Mouse (Mus musculus): ENCODE results near the gene Tpo. TPM values are rescaled to one million over a fixed set of nuclear protein-coding genes. Genes with fewer than 3 reads are reported as not detected.

Tpo gene
- not detected for total RNA-seq (2021)
- long read RNA-seq, experiment 1, result 0 reads
- long read RNA-seq, experiment 2, result 0 reads

DNA sequence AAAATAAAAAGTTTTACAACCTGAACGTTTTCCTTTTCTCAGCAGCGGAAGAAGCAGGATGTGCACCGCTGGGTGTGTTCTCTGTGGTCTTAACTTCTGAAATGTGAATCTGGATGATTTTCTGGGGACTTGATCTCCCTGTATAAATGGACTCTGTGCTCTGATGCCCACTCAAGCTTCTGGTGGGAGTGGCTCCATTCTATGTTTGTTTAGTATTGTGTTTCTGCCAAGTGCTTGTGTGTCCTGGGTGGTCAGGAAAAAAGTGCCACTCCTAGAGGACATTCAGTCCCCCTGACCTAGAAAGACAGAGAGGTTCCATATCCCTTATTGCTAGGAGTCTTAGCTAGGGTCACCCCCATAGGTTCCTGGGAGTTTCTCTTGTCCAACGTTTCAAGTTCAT, at the start of gene Tpo:
Gene Tpo (minus strand): TSS at position 101 of the 400 bp plus-strand sequence.
- no peak for DNase-seq

- DNase-seq, result peak; percentile 19
These were observed 49.3 kb upstream of the Tpo start for GRCm38 (mm10) chr12:30181721-30182120.

- DNase-seq, result no peak
These were observed 47.2 kb upstream of the Tpo start for GRCm38 (mm10) chr12:30179623-30180022.

GRCm38 (mm10) chr12:30177966-30178365, 45.5 kb upstream of the Tpo start:
- DNase-seq, result no peak

DNA sequence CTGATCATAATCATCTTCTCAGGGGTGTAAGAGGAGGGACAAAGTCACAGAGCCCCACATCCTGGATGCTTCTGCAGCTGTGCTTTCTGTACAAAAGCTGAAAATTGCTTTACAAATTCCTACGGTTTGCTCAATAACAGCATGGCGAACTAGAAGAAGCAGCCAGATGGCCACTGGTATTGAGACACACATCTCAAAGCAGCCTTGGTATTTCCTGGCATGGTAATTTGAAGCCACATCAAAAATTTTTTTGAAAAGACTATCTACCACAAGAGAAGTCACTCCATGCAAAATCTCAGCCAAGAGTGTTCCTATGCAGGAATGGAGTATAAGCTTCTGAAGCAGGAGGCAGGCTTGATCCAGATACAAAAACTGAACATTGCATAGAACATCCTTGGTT, 45.1 kb upstream of the Tpo start:
- DNase-seq, result no peak

DNA sequence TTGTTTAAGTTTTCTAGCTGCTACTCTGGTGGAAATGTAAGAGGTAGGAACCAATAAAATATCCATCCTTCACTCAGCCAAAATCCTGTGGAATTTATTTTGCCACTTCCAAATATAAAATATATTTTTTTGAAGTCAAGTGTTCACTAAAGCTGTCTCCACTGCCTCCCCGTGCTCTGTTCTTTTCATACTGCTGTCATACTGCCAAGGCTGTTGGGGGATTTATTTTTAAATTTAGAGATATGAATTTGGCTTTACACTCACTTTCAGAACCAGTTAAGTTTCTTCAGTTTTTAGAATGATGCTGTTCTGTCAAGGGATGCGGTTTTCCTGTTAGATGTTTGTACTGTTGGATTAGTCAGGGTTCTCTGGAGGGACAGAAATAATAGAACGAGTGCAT, 36.1 kb upstream of the Tpo start:
- no peak for DNase-seq

GRCm38 (mm10) chr12:30164538-30164937, 32.1 kb upstream of the Tpo start:
- DNase-seq, result no peak

- no peak for DNase-seq
These were observed 31.6 kb upstream of the Tpo start for GRCm38 (mm10) chr12:30164005-30164404.

GRCm38 (mm10) chr12:30161731-30162406, 29.4 kb upstream of the Tpo start:
- DNase-seq, result no peak

DNA sequence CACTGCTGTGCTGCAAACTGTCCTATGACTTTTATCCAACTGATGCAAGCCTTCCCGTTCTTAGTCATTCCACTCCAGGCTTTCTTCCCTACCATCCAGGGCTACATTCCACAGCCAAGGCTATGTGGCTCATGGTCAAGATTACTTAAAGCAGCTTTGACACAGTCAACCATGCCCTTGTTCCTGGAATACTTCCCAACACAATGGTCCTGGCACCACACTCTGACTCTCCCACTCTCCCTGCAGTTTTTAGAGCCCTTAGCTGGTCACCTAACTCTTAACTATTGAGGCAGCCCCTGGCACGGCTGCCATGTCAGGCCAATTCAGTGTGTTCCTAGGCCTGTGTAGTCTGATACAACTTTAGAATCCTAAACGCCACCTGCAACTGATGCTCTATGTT, 28.1 kb upstream of the Tpo start:
- peak; percentile 70 for DNase-seq

- DNase-seq, result no peak
These were observed 27.4 kb upstream of the Tpo start for GRCm38 (mm10) chr12:30159788-30160187.

DNA sequence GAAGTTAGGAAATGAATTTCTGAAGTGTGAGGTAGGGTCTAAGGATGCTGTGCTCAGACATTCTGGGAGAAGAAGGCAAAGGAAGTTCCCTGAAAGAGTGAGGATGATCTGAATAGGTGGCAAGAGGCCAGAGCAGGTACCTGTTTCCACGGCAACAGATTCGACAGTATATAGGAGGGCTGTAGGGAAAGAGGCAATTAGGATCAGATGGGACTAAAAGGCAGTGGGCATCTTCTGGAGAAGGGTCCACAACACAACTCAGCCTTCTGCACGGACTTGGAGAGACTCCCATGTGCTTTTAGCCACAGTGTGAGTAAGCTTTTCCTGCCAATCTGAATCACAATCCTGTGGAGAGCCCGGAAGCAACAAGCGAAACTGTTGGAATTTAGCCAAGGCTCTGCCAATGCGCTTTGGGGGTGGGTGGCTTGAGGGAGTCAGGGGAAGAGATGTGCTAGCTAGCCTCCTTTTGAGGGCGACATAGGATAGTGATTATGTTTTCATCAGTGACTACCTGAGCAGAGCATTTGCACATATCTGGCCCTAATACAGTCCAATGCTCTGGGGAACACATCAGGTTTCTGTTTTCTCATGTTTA, 21.8 kb upstream of the Tpo start:
- no peak for DNase-seq

DNA sequence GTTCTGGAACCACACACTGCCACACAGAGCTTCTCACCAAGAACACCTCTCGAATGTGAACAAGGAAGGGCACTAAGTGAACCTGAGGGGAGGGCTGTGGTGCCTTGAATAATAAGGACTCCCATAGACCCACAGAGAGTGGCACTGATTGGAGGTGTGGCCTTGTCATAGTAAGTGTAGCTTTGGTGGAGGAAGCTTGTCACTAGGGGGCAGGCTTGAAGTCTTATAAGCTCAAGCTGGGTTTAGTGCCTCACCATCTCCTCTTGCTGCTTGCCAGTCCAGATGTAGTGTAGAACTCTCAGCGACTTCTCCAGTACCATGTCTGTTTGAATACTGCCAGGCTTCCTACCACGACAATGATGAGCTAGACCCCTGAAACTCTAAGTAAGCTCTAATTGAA, 9.7 kb upstream of the Tpo start:
- peak; percentile 72 for DNase-seq

GRCm38 (mm10) chr12:30129411-30129716, 3.1 kb downstream of the Tpo start:
- no peak for DNase-seq

- peak; percentile 83 for DNase-seq
These were observed 3.6 kb downstream of the Tpo start for GRCm38 (mm10) chr12:30128561-30129410.

DNA sequence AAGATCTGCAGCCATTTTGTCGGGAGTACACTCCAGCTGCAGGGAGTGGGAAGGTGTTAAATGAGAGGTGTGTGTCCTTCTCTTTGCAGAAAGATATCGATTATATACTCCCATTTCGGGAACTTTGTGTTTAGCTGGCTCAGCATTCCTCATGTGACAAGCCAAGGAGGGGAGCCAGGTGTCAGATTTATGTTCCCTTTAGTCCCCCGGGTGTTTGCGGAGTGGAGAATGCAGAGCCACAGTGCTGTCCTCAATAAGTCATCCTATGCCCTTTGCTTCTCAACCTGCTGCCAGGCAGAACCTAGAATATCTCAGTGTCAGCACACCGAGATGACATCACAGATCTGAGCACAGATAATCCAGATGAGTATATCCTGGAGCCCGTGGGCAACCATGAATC, 10.1 kb downstream of the Tpo start:
- no peak for DNase-seq

- no peak for DNase-seq
These were observed 20.2 kb downstream of the Tpo start for GRCm38 (mm10) chr12:30112271-30112670.

- no peak for DNase-seq
These were observed 22.5 kb downstream of the Tpo start for GRCm38 (mm10) chr12:30109646-30110605.

DNA sequence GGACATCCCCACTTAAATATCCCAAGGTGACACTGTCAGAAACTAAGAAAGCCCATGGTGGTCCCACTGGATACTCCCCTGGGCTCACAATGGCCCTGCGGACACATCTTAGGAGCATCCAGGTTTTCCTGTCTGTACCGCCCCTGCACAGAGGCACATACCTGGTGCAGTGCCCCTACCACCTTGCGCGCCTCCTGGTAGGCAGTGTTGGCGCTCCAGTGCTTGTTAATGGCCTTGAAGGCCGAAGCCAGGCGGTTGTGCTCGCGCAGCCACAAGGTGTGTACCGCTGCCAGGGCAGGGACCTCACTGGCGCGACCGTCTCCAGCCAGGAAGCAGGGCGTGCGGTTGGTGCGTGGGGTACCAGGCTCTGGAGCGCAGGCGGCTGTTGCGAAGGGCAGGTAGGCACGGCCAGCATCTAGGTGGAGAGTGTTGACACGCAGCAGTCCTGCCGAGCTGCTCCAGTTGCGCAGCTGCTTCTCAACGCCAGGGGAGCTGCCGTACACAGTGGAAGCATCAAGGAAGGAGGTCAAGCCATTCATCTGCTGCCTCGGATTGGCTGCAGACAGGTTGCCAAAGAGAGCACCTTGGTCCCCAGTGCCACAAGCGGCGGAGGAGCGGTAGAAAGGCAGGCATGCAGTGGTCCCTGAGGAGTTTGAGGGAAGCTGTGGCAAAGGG, 29.4 kb downstream of the Tpo start:
- no peak for DNase-seq

DNA sequence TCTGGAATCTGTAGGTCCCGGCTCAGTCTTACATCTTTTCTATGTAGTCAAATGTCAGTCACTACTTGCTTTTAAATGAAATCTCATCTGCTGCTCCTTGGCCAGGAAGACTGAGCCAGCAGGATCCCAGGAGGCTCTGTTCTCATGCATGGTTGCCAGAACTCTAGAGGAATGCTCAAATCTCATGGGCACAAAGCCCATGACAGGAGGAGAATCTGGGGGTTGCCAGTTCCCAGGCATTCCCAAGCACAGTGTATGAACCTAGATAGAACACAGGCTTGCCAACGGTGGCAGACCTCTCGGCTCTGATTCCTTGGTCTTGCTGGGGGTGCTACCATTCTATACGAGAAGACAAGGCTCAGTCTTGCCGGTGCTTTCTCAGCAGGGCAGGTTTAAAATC, 40.3 kb downstream of the Tpo start:
- DNase-seq, result peak; percentile 56

- DNase-seq, result no peak
These were observed 48.5 kb downstream of the Tpo start for GRCm38 (mm10) chr12:30083971-30084370.

DNA sequence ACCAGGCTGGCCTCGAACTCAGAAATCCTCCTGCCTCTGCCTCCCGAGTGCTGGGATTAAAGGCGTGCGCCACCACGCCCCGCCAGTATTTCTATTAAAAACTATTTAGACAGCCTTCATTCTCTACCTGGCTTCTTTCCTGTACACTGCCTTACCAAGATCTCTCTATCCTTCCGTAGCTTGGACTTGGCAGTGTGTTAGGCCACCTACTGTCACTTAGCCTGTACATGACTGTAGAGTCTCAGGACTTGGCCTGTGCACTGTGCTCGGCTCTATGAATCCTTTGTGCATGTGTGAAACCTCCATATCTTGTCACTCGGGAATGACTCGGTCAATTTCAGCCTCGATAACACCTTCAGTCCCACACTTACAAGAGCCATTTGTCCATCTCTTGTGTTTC, 55.4 kb downstream of the Tpo start:
- no peak for DNase-seq

All from adrenal gland, postnatal 10 days (tissue).